Mouse (Mus musculus): ENCODE measurements at regions not wholly inside any gene's neighbourhood (a gene's known extent, or its start where the extent isn't known, plus 50 kb on each side); places are given as distances from the start of the nearest gene placed in this dataset.

GRCm38 (mm10) chr10:84119952-84120550 lies 320.3 kb downstream of the Nuak1 start:
- TF ChIP-seq POLR2A (IDR thresholded peaks at IDR 0.05; ENCODE audit: low read depth, low read length) (no peak), CTCF (IDR thresholded peaks at IDR 0.05; ENCODE audit: extremely low read depth, insufficient read depth, insufficient read length, insufficient replicate concordance) (no peak)
- DNase-seq (ENCODE audit: low read depth in 1 of 2, low spot score in 2 of 2) = no peak
- Histone ChIP-seq H3K4me1 (ENCODE audit: control insufficient read depth, insufficient read depth, insufficient read length) (no peaks in the 10 kb centered on the region), H3K4me3 (ENCODE audit: extremely low read depth, insufficient read depth, insufficient read length) (no peak overlapping the region), H3K27me3 (ENCODE audit: control insufficient read depth, insufficient read depth, low read length) (no peaks in the 10 kb centered on the region), H3K27ac (ENCODE audit: insufficient read depth, low read length) (no peak overlapping the region), H3K36me3 (ENCODE audit: control insufficient read depth, insufficient read depth, low read length) (no peaks in the 10 kb centered on the region)
- WGBS = 77% methylated on average over 8 of the region's 8 CpGs

DNA sequence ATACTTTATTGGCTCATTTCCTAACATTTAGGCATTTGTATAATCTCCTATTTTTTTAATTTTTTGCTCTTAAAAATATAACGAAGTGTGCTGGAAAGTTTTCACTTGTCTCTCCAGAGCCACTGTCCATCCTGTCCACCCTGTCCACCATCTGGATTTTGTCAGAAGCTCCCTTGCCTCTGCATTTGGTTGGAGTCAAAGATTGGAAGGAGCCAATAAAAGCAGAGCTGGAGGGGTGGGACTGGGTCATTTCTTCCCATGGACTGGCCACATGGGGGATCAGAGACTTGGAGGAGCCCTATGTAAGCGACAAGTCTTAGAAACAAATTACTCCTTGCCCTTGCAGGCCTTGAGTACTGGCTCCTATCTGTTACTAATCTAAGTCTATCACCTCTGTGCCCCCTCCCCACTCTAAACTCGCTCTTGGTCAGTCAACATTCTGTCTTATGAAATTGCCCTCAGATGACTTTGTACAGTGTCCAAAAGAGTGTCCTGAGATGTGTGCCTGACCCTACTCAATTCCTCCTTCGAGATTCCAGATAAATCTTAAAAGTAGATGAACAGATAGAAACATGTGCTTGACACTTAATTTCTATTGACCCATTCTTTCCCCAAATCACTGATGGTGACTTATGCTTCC lies 303.3 kb downstream of the Nuak1 start:
- no peak for DNase-seq (ENCODE audit: low read depth in 1 of 2, low spot score in 2 of 2)
- Histone ChIP-seq H3K36me3 (ENCODE audit: control insufficient read depth, insufficient read depth, low read length) (no peaks in the 10 kb centered on the region), H3K27me3 (ENCODE audit: control insufficient read depth, insufficient read depth, low read length) (no peaks in the 10 kb centered on the region), H3K4me3 (ENCODE audit: extremely low read depth, insufficient read depth, insufficient read length) (no peak overlapping the region), H3K4me1 (ENCODE audit: control insufficient read depth, insufficient read depth, insufficient read length) (no peaks in the 10 kb centered on the region), H3K27ac (ENCODE audit: insufficient read depth, low read length) (no peak overlapping the region)
- 88% methylated on average over 4 of the region's 4 CpGs for WGBS
- TF ChIP-seq CTCF (IDR thresholded peaks at IDR 0.05; ENCODE audit: extremely low read depth, insufficient read depth, insufficient read length, insufficient replicate concordance) = no peak
- no peak for TF ChIP-seq POLR2A (IDR thresholded peaks at IDR 0.05; ENCODE audit: low read depth, low read length)

DNA sequence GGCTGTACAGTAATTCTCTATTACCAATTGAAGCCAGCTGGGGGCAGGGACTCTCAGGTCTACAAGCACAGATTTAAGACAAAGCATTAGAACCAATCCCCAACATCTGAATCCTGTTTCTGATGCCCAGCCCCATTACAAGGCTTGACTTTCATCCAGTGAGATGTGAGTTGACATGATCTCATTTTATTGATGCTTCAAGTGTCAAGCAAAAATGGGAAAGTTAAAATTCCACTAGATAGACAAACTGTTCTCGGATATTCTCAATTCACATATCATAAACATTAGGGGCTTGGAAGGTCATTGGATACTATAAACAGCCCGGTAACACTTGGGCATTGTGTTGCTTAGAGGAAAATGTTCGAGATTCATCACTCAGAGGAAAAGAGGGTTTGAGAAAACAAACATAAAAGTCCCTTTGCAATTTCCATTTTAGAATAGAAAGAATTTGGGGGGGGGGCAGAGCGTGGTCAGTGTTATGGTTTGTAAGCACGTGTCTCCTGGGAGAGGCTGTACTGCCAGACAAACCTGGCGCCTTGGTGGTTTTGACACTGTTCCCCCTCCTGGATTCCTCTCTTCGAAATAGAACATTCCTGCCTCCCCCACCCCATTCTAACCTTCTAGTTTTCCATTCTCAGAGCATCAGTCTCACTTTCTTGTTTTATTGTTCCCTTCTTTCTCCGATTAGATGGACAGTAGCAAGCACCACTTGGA lies 297.5 kb downstream of the Nuak1 start:
- H3K4me1 ChIP-seq (ENCODE audit: control insufficient read depth, insufficient read depth, insufficient read length) = peaks cover 10% of the 10 kb centered on the region
- H3K36me3 ChIP-seq (ENCODE audit: control insufficient read depth, insufficient read depth, low read length) = no peaks in the 10 kb centered on the region
- no peak for DNase-seq (ENCODE audit: low read depth in 1 of 2, low spot score in 2 of 2)
- H3K27me3 ChIP-seq (ENCODE audit: control insufficient read depth, insufficient read depth, low read length) = no peaks in the 10 kb centered on the region
- 45% methylated on average over 8 of the region's 8 CpGs for whole genome bisulfite sequencing
- no peak overlapping the region for H3K4me3 ChIP-seq (ENCODE audit: extremely low read depth, insufficient read depth, insufficient read length)
- H3K27ac ChIP-seq (ENCODE audit: insufficient read depth, low read length) = no peak overlapping the region
- no peak for TF ChIP-seq CTCF (IDR thresholded peaks at IDR 0.05; ENCODE audit: extremely low read depth, insufficient read depth, insufficient read length, insufficient replicate concordance)
- TF ChIP-seq POLR2A (IDR thresholded peaks at IDR 0.05; ENCODE audit: low read depth, low read length) = no peak

GRCm38 (mm10) chr10:84143674-84144343 lies 296.6 kb downstream of the Nuak1 start:
- no peaks in the 10 kb centered on the region for H3K36me3 ChIP-seq (ENCODE audit: control insufficient read depth, insufficient read depth, low read length)
- H3K4me3 ChIP-seq (ENCODE audit: extremely low read depth, insufficient read depth, insufficient read length) = no peak overlapping the region
- peaks cover 10% of the 10 kb centered on the region for H3K4me1 ChIP-seq (ENCODE audit: control insufficient read depth, insufficient read depth, insufficient read length)
- no peak for DNase-seq (ENCODE audit: low read depth in 1 of 2, low spot score in 2 of 2)
- no peak for TF ChIP-seq POLR2A (IDR thresholded peaks at IDR 0.05; ENCODE audit: low read depth, low read length)
- no peak for TF ChIP-seq CTCF (IDR thresholded peaks at IDR 0.05; ENCODE audit: extremely low read depth, insufficient read depth, insufficient read length, insufficient replicate concordance)
- no peaks in the 10 kb centered on the region for H3K27me3 ChIP-seq (ENCODE audit: control insufficient read depth, insufficient read depth, low read length)
- WGBS = 68% methylated on average over 5 of the region's 5 CpGs
- H3K27ac ChIP-seq (ENCODE audit: insufficient read depth, low read length) = no peak overlapping the region

- Histone ChIP-seq H3K36me3 (ENCODE audit: control insufficient read depth, insufficient read depth, low read length) (no peaks in the 10 kb centered on the region), H3K27ac (ENCODE audit: insufficient read depth, low read length) (no peak overlapping the region), H3K4me1 (ENCODE audit: control insufficient read depth, insufficient read depth, insufficient read length) (peaks cover 10% of the 10 kb centered on the region), H3K4me3 (ENCODE audit: extremely low read depth, insufficient read depth, insufficient read length) (no peak overlapping the region), H3K27me3 (ENCODE audit: control insufficient read depth, insufficient read depth, low read length) (no peaks in the 10 kb centered on the region)
- TF ChIP-seq POLR2A (IDR thresholded peaks at IDR 0.05; ENCODE audit: low read depth, low read length) = no peak
- TF ChIP-seq CTCF (IDR thresholded peaks at IDR 0.05; ENCODE audit: extremely low read depth, insufficient read depth, insufficient read length, insufficient replicate concordance) = no peak
- DNase-seq (ENCODE audit: low read depth in 1 of 2, low spot score in 2 of 2) = no peak
Observed at GRCm38 (mm10) chr10:84144344-84144687, 296.1 kb downstream of the Nuak1 start.

- H3K27me3 ChIP-seq (ENCODE audit: control insufficient read depth, insufficient read depth, low read length) = no peaks in the 10 kb centered on the region
- no peak overlapping the region for H3K27ac ChIP-seq (ENCODE audit: insufficient read depth, low read length)
- H3K4me1 ChIP-seq (ENCODE audit: control insufficient read depth, insufficient read depth, insufficient read length) = peaks cover 10% of the 10 kb centered on the region
- H3K4me3 ChIP-seq (ENCODE audit: extremely low read depth, insufficient read depth, insufficient read length) = no peak overlapping the region
- no peak for TF ChIP-seq POLR2A (IDR thresholded peaks at IDR 0.05; ENCODE audit: low read depth, low read length)
- TF ChIP-seq CTCF (IDR thresholded peaks at IDR 0.05; ENCODE audit: extremely low read depth, insufficient read depth, insufficient read length, insufficient replicate concordance) = no peak
- WGBS = 9% methylated on average over 2 of the region's 2 CpGs
- no peaks in the 10 kb centered on the region for H3K36me3 ChIP-seq (ENCODE audit: control insufficient read depth, insufficient read depth, low read length)
- no peak for DNase-seq (ENCODE audit: low read depth in 1 of 2, low spot score in 2 of 2)
Observed at GRCm38 (mm10) chr10:84147305-84147984, 293.0 kb downstream of the Nuak1 start.

Measured in spleen, adult 2 months (tissue).